Mouse (Mus musculus) ES-Bruce4 (cell line): ENCODE data around the gene Muc3. TPM values are rescaled to one million over a fixed set of nuclear protein-coding genes. Genes with fewer than 3 reads are reported as not detected.

Source experiments
- H3K27ac ChIP-seq: 2 replicates; pipeline ENCODE4 v1.5.1; 2012; ENCODE audit warnings: low read length, inconsistent platforms; ENCODE audit not compliant: insufficient read depth
- H3K27me3 ChIP-seq: 2 replicates; pipeline ENCODE4 v1.6.1; 2012; ENCODE audit warnings: mild to moderate bottlenecking, low read length, inconsistent platforms; ENCODE audit not compliant: control insufficient read depth, poor library complexity, insufficient read depth, severe bottlenecking
- H3K36me3 ChIP-seq: 2 replicates; pipeline ENCODE4 v1.6.1; 2012; ENCODE audit warnings: inconsistent platforms, mild to moderate bottlenecking, low read length, moderate library complexity; ENCODE audit not compliant: control insufficient read depth, poor library complexity, insufficient read depth, severe bottlenecking
- H3K4me1 ChIP-seq: one replicate; pipeline ENCODE4 v1.8.1; 2011; ENCODE audit warnings: low read length; ENCODE audit not compliant: control insufficient read depth, insufficient read depth
- H3K4me3 ChIP-seq: 2 replicates; pipeline ENCODE4 v1.5.1; 2011; ENCODE audit warnings: low read depth, mild to moderate bottlenecking, low read length
- H3K9ac ChIP-seq: 2 replicates; pipeline ENCODE4 v1.6.1; 2012; ENCODE audit warnings: low read depth, mild to moderate bottlenecking, inconsistent platforms; ENCODE audit not compliant: poor library complexity, severe bottlenecking
- H3K9me3 ChIP-seq: replicated peaks from 2 replicates; pipeline ENCODE4 v1.6.1; 2012; ENCODE audit warnings: mild to moderate bottlenecking, low read length, inconsistent platforms; ENCODE audit not compliant: control insufficient read depth, poor library complexity, insufficient read depth, severe bottlenecking
- CTCF ChIP-seq: IDR thresholded peaks from one replicate; pipeline ENCODE4 v1.8.1; 2011; ENCODE audit warnings: low read depth, low read length
- EP300 ChIP-seq: IDR thresholded peaks from 2 replicates; pipeline ENCODE4 v1.6.1; 2011; ENCODE audit warnings: low read depth, low read length; ENCODE audit not compliant: insufficient read depth
- POLR2A ChIP-seq: IDR thresholded peaks from one replicate; pipeline ENCODE4 v1.8.1; 2011; ENCODE audit warnings: low read length; ENCODE audit not compliant: insufficient read depth
- polyA plus RNA-seq: library from polyadenylated mRNA; stranded (reverse); fragments of >200 nt; gene quantifications from 2 replicates; pipeline ENCODE4 v1.2.4, GENCODE M21; 2011; ENCODE audit warnings: low read depth; ENCODE audit not compliant: missing spikeins, insufficient read depth, insufficient read length

Gene Muc3
- polyA plus RNA-seq, 1 experiment, result not detected

DNA sequence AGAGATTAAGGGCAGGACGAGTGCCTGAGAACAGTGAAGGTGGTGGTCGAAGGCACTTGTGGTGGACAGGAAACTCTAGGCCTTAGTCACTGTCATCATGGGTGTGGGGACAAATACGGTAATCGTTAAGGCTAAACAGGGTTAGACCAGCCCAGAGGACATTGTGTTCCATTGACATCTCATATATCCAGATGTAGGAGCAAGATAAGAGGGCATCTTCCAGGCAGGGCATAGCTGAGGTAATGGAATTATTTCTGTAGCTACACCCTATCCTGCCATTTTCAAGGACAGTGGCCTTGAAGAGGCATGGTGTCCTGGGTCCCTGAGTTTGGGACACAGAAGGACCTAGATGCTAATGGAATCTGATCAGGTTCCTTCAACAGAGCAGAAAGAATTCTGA is 12.7 kb upstream of the Muc3 start:
- TF ChIP-seq CTCF (no peak), POLR2A (no peak), EP300 (no peak)
- Histone ChIP-seq H3K4me3 (no peak overlapping the region), H3K36me3 (no peaks in the 10 kb centered on the region), H3K4me1 (no peaks in the 10 kb centered on the region), H3K27ac (no peak overlapping the region), H3K9ac (no peak overlapping the region), H3K27me3 (no peaks in the 10 kb centered on the region), H3K9me3 (no peaks in the 10 kb centered on the region)

DNA sequence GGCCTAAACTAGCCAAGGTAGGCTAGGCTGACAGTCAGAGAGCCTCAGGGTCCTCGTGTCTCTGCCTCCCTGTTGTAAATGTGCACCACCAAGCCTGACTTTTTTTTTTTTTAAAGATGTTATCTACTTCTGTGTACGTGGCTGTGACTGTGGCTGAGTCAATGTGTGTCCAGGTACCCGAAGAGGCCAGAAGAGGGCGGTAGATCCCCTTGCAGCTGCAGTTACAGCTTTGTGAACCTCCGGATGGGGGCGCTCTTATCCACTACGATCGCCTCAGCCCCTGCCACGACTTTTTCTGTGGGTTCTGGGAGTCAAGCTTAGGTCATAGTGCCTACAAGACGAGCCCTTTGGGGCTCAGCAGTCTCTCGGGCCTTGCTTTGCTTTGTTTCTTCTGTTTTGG is 10.3 kb upstream of the Muc3 start:
- TF ChIP-seq POLR2A, result no peak
- peak; percentile 100 for TF ChIP-seq CTCF
- TF ChIP-seq EP300, result 0 out of 2 replicates have a peak, but pooled peaks have one; percentile 21
- Histone ChIP-seq H3K9ac (no peak overlapping the region), H3K27me3 (no peaks in the 10 kb centered on the region), H3K36me3 (no peaks in the 10 kb centered on the region), H3K4me3 (no peak overlapping the region), H3K4me1 (no peaks in the 10 kb centered on the region), H3K27ac (no peak overlapping the region), H3K9me3 (no peaks in the 10 kb centered on the region)

DNA sequence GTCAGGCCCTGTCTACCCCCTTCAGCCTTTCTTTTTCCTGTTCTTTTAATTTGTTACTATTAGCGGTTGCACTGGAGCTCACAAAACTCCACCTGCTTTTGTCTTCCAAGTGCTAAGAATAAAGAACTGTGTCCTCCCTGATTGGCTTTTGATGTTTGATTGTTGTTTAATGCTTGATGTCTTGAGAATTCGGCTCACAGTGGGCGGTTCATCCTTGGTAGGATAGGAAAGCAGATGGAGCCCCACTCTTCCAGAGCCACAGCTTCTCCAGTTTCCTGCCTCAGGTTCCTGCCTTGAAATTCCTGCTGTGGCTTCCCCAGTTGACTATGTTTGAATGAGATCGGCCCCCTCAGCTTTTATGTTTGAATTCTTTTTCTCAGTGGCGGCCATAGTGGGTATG is 4.2 kb upstream of the Muc3 start:
- Histone ChIP-seq H3K27me3 (no peaks in the 10 kb centered on the region), H3K9me3 (no peaks in the 10 kb centered on the region), H3K4me1 (no peaks in the 10 kb centered on the region), H3K9ac (no peak overlapping the region), H3K4me3 (no peak overlapping the region), H3K27ac (no peak overlapping the region), H3K36me3 (no peaks in the 10 kb centered on the region)
- TF ChIP-seq POLR2A (no peak), EP300 (no peak), CTCF (no peak)

DNA sequence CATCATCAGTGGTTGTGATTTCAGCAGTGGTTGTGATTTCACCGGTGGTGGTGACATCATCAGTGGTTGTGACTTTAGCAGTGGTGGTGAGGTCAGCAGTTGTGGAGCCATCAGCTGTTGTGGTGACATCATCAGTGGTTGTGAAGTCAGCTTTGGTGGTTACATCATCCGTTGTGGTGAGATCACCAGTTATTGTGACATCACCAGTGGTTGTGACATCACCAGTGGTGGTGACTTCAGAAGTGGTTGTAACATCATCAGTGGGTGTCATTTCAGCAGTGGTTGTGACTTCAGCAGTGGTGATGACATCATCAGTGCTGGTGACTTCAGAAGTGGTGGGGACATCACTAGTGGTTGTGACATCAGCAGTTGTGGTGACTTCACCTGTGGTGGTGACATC is 3.5 kb upstream of the Muc3 start:
- TF ChIP-seq EP300 (no peak), CTCF (no peak), POLR2A (no peak)
- no peaks in the 10 kb centered on the region for H3K9me3 ChIP-seq
- H3K27ac ChIP-seq, result no peak overlapping the region
- no peaks in the 10 kb centered on the region for H3K27me3 ChIP-seq
- no peaks in the 10 kb centered on the region for H3K36me3 ChIP-seq
- H3K4me1 ChIP-seq, result no peaks in the 10 kb centered on the region
- no peak overlapping the region for H3K9ac ChIP-seq
- H3K4me3 ChIP-seq, result no peak overlapping the region

- Histone ChIP-seq H3K4me3 (no peak overlapping the region), H3K27ac (no peak overlapping the region), H3K36me3 (no peaks in the 10 kb centered on the region), H3K9ac (no peak overlapping the region), H3K27me3 (no peaks in the 10 kb centered on the region), H3K4me1 (no peaks in the 10 kb centered on the region), H3K9me3 (no peaks in the 10 kb centered on the region)
- TF ChIP-seq POLR2A, result no peak
- no peak for TF ChIP-seq CTCF
- TF ChIP-seq EP300, result no peak
These were observed 8.3 kb downstream of the Muc3 start for GRCm38 (mm10) chr5:137140836-137141235.

DNA sequence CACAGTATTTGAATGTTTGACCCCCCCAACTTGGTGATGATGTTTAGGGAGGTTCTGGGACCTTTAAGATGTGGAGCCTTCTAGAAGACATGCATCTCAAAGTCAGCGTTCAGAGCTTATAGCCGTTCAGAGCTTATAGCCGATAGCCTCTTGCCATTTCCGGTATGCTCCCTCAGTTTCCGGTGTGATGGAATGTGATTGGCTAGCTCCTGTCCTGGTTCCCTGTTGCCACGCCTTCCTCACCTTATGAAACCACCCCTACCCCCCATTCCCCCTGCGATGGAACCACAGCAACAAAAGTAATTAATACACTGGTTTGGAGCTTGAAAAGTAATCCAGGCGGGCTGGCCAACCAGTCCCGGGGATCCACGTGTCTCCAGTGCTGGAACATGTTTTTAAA is 10.1 kb downstream of the Muc3 start:
- H3K4me3 ChIP-seq, result no peak overlapping the region
- no peak overlapping the region for H3K27ac ChIP-seq

DNA sequence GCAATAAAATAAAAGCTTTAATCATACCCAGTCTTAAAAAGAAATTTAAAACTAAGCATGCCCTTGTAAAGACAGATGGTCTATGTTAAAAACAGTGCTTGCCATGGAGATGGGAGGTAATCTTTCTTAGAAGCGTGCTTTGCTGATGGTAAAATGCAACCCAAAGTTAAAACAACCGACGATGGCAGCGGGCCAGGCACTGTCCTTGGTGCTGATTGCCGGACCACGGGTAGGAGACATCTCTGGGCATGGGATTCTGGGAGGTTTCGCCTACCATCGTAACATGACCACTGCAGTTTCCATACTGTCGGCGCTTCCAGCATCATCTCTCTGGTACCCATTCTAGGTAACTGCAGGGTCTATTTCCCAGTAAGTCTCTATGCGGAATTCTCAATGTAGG is 14.2 kb downstream of the Muc3 start:
- no peaks in the 10 kb centered on the region for H3K27me3 ChIP-seq
- TF ChIP-seq CTCF, result no peak
- TF ChIP-seq POLR2A, result no peak
- no peak for TF ChIP-seq EP300
- H3K4me1 ChIP-seq, result no peaks in the 10 kb centered on the region
- no peak overlapping the region for H3K27ac ChIP-seq
- no peak overlapping the region for H3K4me3 ChIP-seq
- H3K36me3 ChIP-seq, result no peaks in the 10 kb centered on the region
- H3K9me3 ChIP-seq, result no peaks in the 10 kb centered on the region
- no peak overlapping the region for H3K9ac ChIP-seq

More for the DNA sequence above, 10.1 kb downstream of the Muc3 start:
- Histone ChIP-seq H3K9ac (no peak overlapping the region), H3K9me3 (no peaks in the 10 kb centered on the region), H3K36me3 (no peaks in the 10 kb centered on the region), H3K4me1 (no peaks in the 10 kb centered on the region), H3K27me3 (no peaks in the 10 kb centered on the region)
- TF ChIP-seq EP300, result no peak
- TF ChIP-seq CTCF, result no peak
- no peak for TF ChIP-seq POLR2A
